Mouse (Mus musculus) MEL (cell line): ENCODE results near the gene Drg1.

ENCODE experiments used
- CTCF ChIP-seq, 3 experiments: IDR thresholded peaks in 2 of 3; conservative IDR thresholded peaks in 1 of 3; 2 replicates each; pipeline ENCODE4 v1.5.1; 2011 to 2012; ENCODE audit warnings: low read length in 3 of 3, low read depth in 2 of 3, mild to moderate bottlenecking in 2 of 3, improper control_type of control experiment in 1 of 3, inconsistent platforms in 1 of 3, mixed read lengths in 1 of 3, moderate library complexity in 1 of 3; ENCODE audit not compliant: control insufficient read depth in 1 of 3, insufficient read depth in 1 of 3, poor library complexity in 1 of 3, severe bottlenecking in 1 of 3
- EP300 ChIP-seq, 2 experiments: IDR thresholded peaks; 2 replicates each; pipeline ENCODE4 v1.6.1; 2011; ENCODE audit warnings: improper control_type of control experiment in 2 of 2, low read length in 2 of 2, low read depth in 1 of 2, mild to moderate bottlenecking in 1 of 2
- GABPA ChIP-seq: IDR thresholded peaks from 2 replicates; pipeline ENCODE4 v1.6.1; 2012; ENCODE audit warnings: low read depth, mild to moderate bottlenecking, inconsistent platforms, low read length, improper control_type of control experiment, moderate library complexity
- POLR2A ChIP-seq, 2 experiments: IDR thresholded peaks; 2 replicates each; pipeline ENCODE4 v1.6.1; 2011 to 2012; ENCODE audit warnings: low read length in 2 of 2, mild to moderate bottlenecking in 2 of 2, control low read depth in 1 of 2, improper control_type of control experiment in 1 of 2, low read depth in 1 of 2, moderate library complexity in 1 of 2; ENCODE audit not compliant: control insufficient read depth in 1 of 2, insufficient read depth in 1 of 2, poor library complexity in 1 of 2
- RCOR1 ChIP-seq: IDR thresholded peaks from 2 replicates; pipeline ENCODE4 v1.6.1; 2012; ENCODE audit warnings: low read depth, mild to moderate bottlenecking, inconsistent platforms, low read length, improper control_type of control experiment
- ZNF384 ChIP-seq: IDR thresholded peaks from 2 replicates; pipeline ENCODE4 v1.6.1; 2012; ENCODE audit warnings: low read depth, mild to moderate bottlenecking, inconsistent platforms, low read length, improper control_type of control experiment

- TF ChIP-seq CTCF (IDR thresholded peaks at IDR 0.05 in 2 of 3, conservative IDR thresholded peaks at IDR 0.05 in 1 of 3; ENCODE audit: control insufficient read depth in 1 of 3, insufficient read depth in 1 of 3, low read depth in 2 of 3, low read length in 3 of 3, poor library complexity in 1 of 3, severe bottlenecking in 1 of 3): no peak
- no peak for TF ChIP-seq GABPA
- no peak for TF ChIP-seq RCOR1
- TF ChIP-seq POLR2A (IDR thresholded peaks at IDR 0.05; ENCODE audit: control insufficient read depth in 1 of 2, insufficient read depth in 1 of 2, low read depth in 1 of 2, low read length in 2 of 2, poor library complexity in 1 of 2): no peak
- TF ChIP-seq ZNF384: no peak
- no peak for TF ChIP-seq EP300 (IDR thresholded peaks at IDR 0.05; ENCODE audit: low read depth in 1 of 2, low read length in 2 of 2)
Measured at GRCm38 (mm10) chr11:3203771-3204170, 62.4 kb downstream of the Drg1 start.
